Mouse (Mus musculus) fibroblast of lung, adult 2 months (primary cell): ENCODE data around the gene Cuta.
A peak's percentile ranks its signal among the peaks of the same experiment; 100 is the strongest.

Experiments used
- DNase-seq: peaks from one replicate; pipeline ENCODE4 v3.0.0-alpha.2; 2011; ENCODE audit warnings: low read depth

The Cuta gene

GRCm38 (mm10) chr17:26884995-26885926, 54.1 kb downstream of the Cuta start:
- peak; percentile 57 for DNase-seq
